Mouse (Mus musculus) thymus, adult 2 months (tissue): ENCODE results near the gene Lcn4.

Source experiments
- CTCF ChIP-seq: fragments of 200-500 bp; IDR thresholded peaks from 2 replicates; pipeline ENCODE4 v1.5.1; 2012; ENCODE audit warnings: mild to moderate bottlenecking, control low read depth, low read length, moderate library complexity, borderline replicate concordance; ENCODE audit not compliant: control insufficient read depth, poor library complexity, insufficient read depth; ENCODE audit errors: extremely low read depth
- POLR2A ChIP-seq: fragments of 200-500 bp; IDR thresholded peaks from 2 replicates; pipeline ENCODE4 v1.6.1; 2012; ENCODE audit warnings: mild to moderate bottlenecking, low read length, control low read depth, moderate library complexity; ENCODE audit not compliant: control insufficient read depth, poor library complexity, insufficient read depth; ENCODE audit errors: extremely low read depth

- TF ChIP-seq CTCF (peak; percentile 100), POLR2A (no peak)
These were observed 24.3 kb downstream of the Lcn4 start for GRCm38 (mm10) chr2:26646643-26647293.
